Mouse (Mus musculus) hindbrain, embryonic 12.5 days (tissue): Measurements from ENCODE around the gene Vmn1r40. TPM values are rescaled to one million over a fixed set of nuclear protein-coding genes. Genes with fewer than 3 reads are reported as not detected.
A peak's percentile ranks its signal among the peaks of the same experiment; 100 is the strongest.

Source experiments
- ATAC-seq: fragments of 200-750 bp; cut with Nextera tagmentation; 2 replicates; pipeline ENCODE4 v1.8.0; 2017; ENCODE audit warnings: moderate TSS enrichment; ENCODE audit not compliant: low FRiP score
- H3K27ac ChIP-seq: fragments of 300-500 bp; sonication (generic); 2 replicates; pipeline ENCODE4 v1.5.1; 2016; ENCODE audit warnings: mild to moderate bottlenecking
- H3K27me3 ChIP-seq: fragments of 300-500 bp; sonication (generic); 2 replicates; pipeline ENCODE4 v1.6.1; 2016; ENCODE audit warnings: mild to moderate bottlenecking
- H3K36me3 ChIP-seq: fragments of 300-500 bp; sonication (generic); 2 replicates; pipeline ENCODE4 v1.6.1; 2016; ENCODE audit warnings: mild to moderate bottlenecking
- H3K4me1 ChIP-seq: fragments of 300-500 bp; sonication (generic); 2 replicates; pipeline ENCODE4 v1.6.1; 2016
- H3K4me2 ChIP-seq: fragments of 300-500 bp; sonication (generic); replicated peaks from 2 replicates; pipeline ENCODE4 v1.6.1; 2016; ENCODE audit warnings: mild to moderate bottlenecking
- H3K4me3 ChIP-seq: fragments of 300-500 bp; sonication (generic); 2 replicates; pipeline ENCODE4 v1.5.1; 2016; ENCODE audit warnings: mild to moderate bottlenecking
- H3K9ac ChIP-seq: fragments of 300-500 bp; sonication (generic); 2 replicates; pipeline ENCODE4 v1.6.1; 2016; ENCODE audit warnings: mild to moderate bottlenecking, moderate library complexity
- H3K9me3 ChIP-seq: fragments of 300-500 bp; sonication (generic); replicated peaks from 2 replicates; pipeline ENCODE4 v1.6.1; 2016; ENCODE audit warnings: mild to moderate bottlenecking
- WGBS: fragments of 180-500 bp; shearing (Covaris S2); methylation state at CpG from one replicate; pipeline ENCODE4 v1.1.7; 2016; 5-methylcytosine and 5-hydroxymethylcytosine counted together
- polyA plus RNA-seq: library from polyadenylated mRNA; unstranded; fragments of >200 nt; fragmentation: Nextera tagmentation; extraction: Ambion mirVana; gene quantifications from 2 replicates; pipeline ENCODE4 v1.2.1, GENCODE M21; 2016

Vmn1r40 gene
- polyA plus RNA-seq, 1 experiment from 2014 or later = not detected

- Histone ChIP-seq H3K4me2 (no peak overlapping the region), H3K27me3 (no peaks in the 10 kb centered on the region), H3K4me3 (no peak overlapping the region), H3K27ac (no peak overlapping the region), H3K9me3 (no peaks in the 10 kb centered on the region), H3K36me3 (peaks cover 24% of the 10 kb centered on the region), H3K9ac (no peak overlapping the region), H3K4me1 (no peaks in the 10 kb centered on the region)
- 77% methylated on average over 4 of the region's 4 CpGs for WGBS
- ATAC-seq = no peak
Measured at GRCm38 (mm10) chr6:89678522-89678921, 28.8 kb upstream of the Vmn1r40 start.

- Histone ChIP-seq H3K9me3 (no peaks in the 10 kb centered on the region), H3K4me3 (no peak overlapping the region), H3K4me1 (no peaks in the 10 kb centered on the region), H3K36me3 (peaks cover 17% of the 10 kb centered on the region), H3K27me3 (no peaks in the 10 kb centered on the region), H3K9ac (no peak overlapping the region), H3K4me2 (no peak overlapping the region), H3K27ac (no peak overlapping the region)
- 19% methylated on average over 10 of the region's 10 CpGs for WGBS
- ATAC-seq = peak; percentile 67
Measured at GRCm38 (mm10) chr6:89679291-89679835, 28.0 kb upstream of the Vmn1r40 start.

GRCm38 (mm10) chr6:89680155-89680554, 27.2 kb upstream of the Vmn1r40 start:
- peak; percentile 57 for ATAC-seq
- WGBS = 6% methylated on average over 8 of the region's 8 CpGs
- Histone ChIP-seq H3K4me1 (no peaks in the 10 kb centered on the region), H3K27me3 (no peaks in the 10 kb centered on the region), H3K9ac (no peak overlapping the region), H3K4me3 (no peak overlapping the region), H3K27ac (no peak overlapping the region), H3K4me2 (no peak overlapping the region), H3K9me3 (no peaks in the 10 kb centered on the region), H3K36me3 (peaks cover 9% of the 10 kb centered on the region)

GRCm38 (mm10) chr6:89684231-89684630, 23.1 kb upstream of the Vmn1r40 start:
- 59% methylated on average over 1 of the region's 1 CpGs for WGBS
- Histone ChIP-seq H3K4me1 (no peaks in the 10 kb centered on the region), H3K27me3 (no peaks in the 10 kb centered on the region), H3K36me3 (no peaks in the 10 kb centered on the region), H3K4me3 (no peak overlapping the region), H3K9me3 (no peaks in the 10 kb centered on the region), H3K27ac (no peak overlapping the region), H3K4me2 (no peak overlapping the region), H3K9ac (no peak overlapping the region)
- no peak for ATAC-seq

- WGBS = 81% methylated on average over 1 of the region's 1 CpGs
- no peaks in the 10 kb centered on the region for H3K9me3 ChIP-seq
- H3K27ac ChIP-seq = no peak overlapping the region
- no peak overlapping the region for H3K9ac ChIP-seq
- H3K36me3 ChIP-seq = no peaks in the 10 kb centered on the region
- no peaks in the 10 kb centered on the region for H3K27me3 ChIP-seq
- ATAC-seq = no peak
- no peak overlapping the region for H3K4me2 ChIP-seq
- no peaks in the 10 kb centered on the region for H3K4me1 ChIP-seq
- no peak overlapping the region for H3K4me3 ChIP-seq
Measured at GRCm38 (mm10) chr6:89687100-89687499, 20.2 kb upstream of the Vmn1r40 start.

- no peak for ATAC-seq
- H3K4me3 ChIP-seq = no peak overlapping the region
- 73% methylated on average over 2 of the region's 2 CpGs for WGBS
Measured at GRCm38 (mm10) chr6:89706624-89707023, 716 bp upstream of the Vmn1r40 start.

GRCm38 (mm10) chr6:89718051-89718450, 10.7 kb downstream of the Vmn1r40 start:
- Histone ChIP-seq H3K27me3 (no peaks in the 10 kb centered on the region), H3K4me1 (no peaks in the 10 kb centered on the region), H3K9me3 (no peaks in the 10 kb centered on the region), H3K27ac (no peak overlapping the region), H3K36me3 (no peaks in the 10 kb centered on the region), H3K4me2 (no peak overlapping the region), H3K4me3 (no peak overlapping the region), H3K9ac (no peak overlapping the region)
- no peak for ATAC-seq

More at GRCm38 (mm10) chr6:89706624-89707023, 716 bp upstream of the Vmn1r40 start:
- H3K36me3 ChIP-seq = no peaks in the 10 kb centered on the region
- no peak overlapping the region for H3K4me2 ChIP-seq
- H3K9ac ChIP-seq = no peak overlapping the region
- H3K4me1 ChIP-seq = no peaks in the 10 kb centered on the region
- no peaks in the 10 kb centered on the region for H3K9me3 ChIP-seq
- no peaks in the 10 kb centered on the region for H3K27me3 ChIP-seq
- H3K27ac ChIP-seq = no peak overlapping the region

GRCm38 (mm10) chr6:89740466-89740865, 33.1 kb downstream of the Vmn1r40 start, which contains the start of gene Vmn1r41:
TSS of gene Vmn1r41 (plus strand) at chr6:89740766.
- H3K4me1 ChIP-seq = no peaks in the 10 kb centered on the region
- H3K27ac ChIP-seq = no peak within 1 kb of the TSS
- no peak within 1 kb of the TSS for H3K9ac ChIP-seq
- no peak for ATAC-seq
- no peak within 1 kb of the TSS for H3K4me2 ChIP-seq
- peaks cover 8% of the 10 kb centered on the region; the same call in 1 of the 2 replicates for H3K9me3 ChIP-seq
- H3K27me3 ChIP-seq = no peaks in the 10 kb centered on the region
- H3K4me3 ChIP-seq = no peak within 1 kb of the TSS
- H3K36me3 ChIP-seq = no peaks in the 10 kb centered on the region

- no peaks in the 10 kb centered on the region for H3K27me3 ChIP-seq
- no peaks in the 10 kb centered on the region for H3K36me3 ChIP-seq
- ATAC-seq = no peak
- H3K9ac ChIP-seq = no peak overlapping the region
- no peaks in the 10 kb centered on the region for H3K4me1 ChIP-seq
- no peak overlapping the region for H3K4me3 ChIP-seq
- no peak overlapping the region for H3K27ac ChIP-seq
- H3K4me2 ChIP-seq = no peak overlapping the region
- H3K9me3 ChIP-seq = peaks cover 8% of the 10 kb centered on the region; the same call in 1 of the 2 replicates
Measured at GRCm38 (mm10) chr6:89742811-89743210, 35.5 kb downstream of the Vmn1r40 start.

Other genes with a start within 250 kb of the Vmn1r40 start
- gene Chchd6, start 111.9 kb upstream of the Vmn1r40 start, polyA plus RNA-seq = 73.1 and 82.4 TPM in 2 replicates
- gene Txnrd3, start 63.6 kb upstream of the Vmn1r40 start, polyA plus RNA-seq = 15.5 and 16.3 TPM in 2 replicates
- gene Vmn1r41, start 33.2 kb downstream of the Vmn1r40 start, polyA plus RNA-seq = not detected in 2 replicates
- not detected in 2 replicates for gene Vmn1r42, start 168.9 kb downstream of the Vmn1r40 start, polyA plus RNA-seq
- not detected in 2 replicates for gene Vmn1r43, start 168.9 kb downstream of the Vmn1r40 start, polyA plus RNA-seq
- gene Vmn1r44, start 176.1 kb downstream of the Vmn1r40 start, polyA plus RNA-seq = not detected in 2 replicates
- not detected in 2 replicates for gene Vmn1r45, start 233.1 kb downstream of the Vmn1r40 start, polyA plus RNA-seq